Mouse (Mus musculus) neural tube, embryonic 11.5 days (tissue): ENCODE measurements around the gene Npas1. TPM values are rescaled to one million over a fixed set of nuclear protein-coding genes. Genes with fewer than 3 reads are reported as not detected.

Source experiments
- ATAC-seq: fragments of 200-750 bp; cut with Nextera tagmentation; 2 replicates; pipeline ENCODE4 v1.8.0; 2017; ENCODE audit warnings: moderate number of reproducible peaks, mild to moderate bottlenecking, moderate TSS enrichment, moderate library complexity; ENCODE audit not compliant: insufficient read depth, low FRiP score, low TSS enrichment
- DNase-seq: peaks from one replicate; pipeline ENCODE4 v3.0.0-alpha.2; 2015; ENCODE audit warnings: low spot score
- H3K27ac ChIP-seq: fragments of 300-500 bp; sonication (generic); 2 replicates; pipeline ENCODE4 v1.5.1; 2014; ENCODE audit warnings: low read depth, mild to moderate bottlenecking, low read length
- H3K27me3 ChIP-seq: fragments of 300-500 bp; sonication (generic); 2 replicates; pipeline ENCODE4 v1.6.1; 2014; ENCODE audit warnings: mild to moderate bottlenecking, low read length, mixed read lengths; ENCODE audit not compliant: control insufficient read depth, insufficient read depth
- H3K36me3 ChIP-seq: fragments of 300-500 bp; sonication (generic); 2 replicates; pipeline ENCODE4 v1.6.1; 2014; ENCODE audit warnings: mild to moderate bottlenecking, low read length, moderate library complexity, mixed read lengths; ENCODE audit not compliant: control insufficient read depth, insufficient read depth
- H3K4me1 ChIP-seq: fragments of 300-500 bp; sonication (generic); 2 replicates; pipeline ENCODE4 v1.6.1; 2014; ENCODE audit warnings: low read length, mixed read lengths; ENCODE audit not compliant: control insufficient read depth, insufficient read depth
- H3K4me2 ChIP-seq: fragments of 300-500 bp; sonication (generic); 2 replicates; pipeline ENCODE4 v1.6.1; 2014; ENCODE audit warnings: low read depth, mild to moderate bottlenecking, moderate library complexity
- H3K4me3 ChIP-seq: fragments of 300-500 bp; sonication (generic); 2 replicates; pipeline ENCODE4 v1.5.1; 2014; ENCODE audit warnings: low read depth, low read length
- H3K9ac ChIP-seq: fragments of 300-500 bp; sonication (generic); 2 replicates; pipeline ENCODE4 v1.6.1; 2014; ENCODE audit warnings: mild to moderate bottlenecking, low read length
- H3K9me3 ChIP-seq: fragments of 300-500 bp; sonication (generic); 2 replicates; pipeline ENCODE4 v1.6.1; 2016; ENCODE audit warnings: low read length; ENCODE audit not compliant: control insufficient read depth
- WGBS: fragments of 180-500 bp; shearing (Covaris S2); extraction: QIAGEN DNeasy Blood & Tissue Kit; methylation state at CpG from one replicate; pipeline ENCODE4 v1.1.7; 2014; 5-methylcytosine and 5-hydroxymethylcytosine counted together
- polyA plus RNA-seq: library from polyadenylated mRNA; unstranded; fragments of >200 nt; fragmentation: Nextera tagmentation; extraction: Ambion mirVana; gene quantifications from 2 replicates; pipeline ENCODE4 v1.2.1, GENCODE M21; 2014

Gene Npas1
- polyA plus RNA-seq, 1 experiment from 2014 or later: 0.45 TPM

DNA sequence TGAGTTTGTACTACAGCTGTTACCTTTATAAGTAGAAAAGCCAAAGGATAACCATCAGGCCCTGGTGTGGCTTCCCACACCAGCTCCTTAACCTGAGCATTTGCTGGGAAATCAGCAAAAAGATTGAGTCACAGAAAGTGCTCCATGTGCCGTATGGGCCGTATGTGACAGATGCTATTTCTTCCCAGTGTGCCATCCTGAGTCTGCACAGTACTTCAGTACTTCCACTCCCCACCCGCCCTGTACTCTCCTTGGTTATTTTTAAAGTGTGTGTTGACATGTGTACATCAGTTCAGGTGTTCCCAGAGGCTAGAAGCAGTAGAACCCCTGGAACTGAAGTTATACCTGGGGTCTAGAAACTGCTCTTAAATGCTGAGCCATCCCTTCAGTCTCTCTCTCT, 70.5 kb downstream of the Npas1 start:
- Histone ChIP-seq H3K9ac (no peak overlapping the region), H3K9me3 (no peaks in the 10 kb centered on the region), H3K4me1 (peaks cover 9% of the 10 kb centered on the region; the same call in 1 of the 2 replicates), H3K27ac (no peak overlapping the region), H3K4me2 (no peak overlapping the region), H3K27me3 (no peaks in the 10 kb centered on the region), H3K36me3 (no peaks in the 10 kb centered on the region), H3K4me3 (no peak overlapping the region)
- no peak for DNase-seq
- WGBS: 98% methylated on average over 3 of the region's 3 CpGs
- no peak for ATAC-seq

Other genes with a start within 250 kb of the Npas1 start
- gene C5ar2, start 233.6 kb downstream of the Npas1 start, polyA plus RNA-seq: 0.07 TPM in 1 of 2 replicates, not detected in the other
- gene C5ar1, start 218.2 kb downstream of the Npas1 start, polyA plus RNA-seq: 2.1 and 2.3 TPM in 2 replicates
- 12.7 and 13.8 TPM in 2 replicates for gene Inafm1, start 204.1 kb downstream of the Npas1 start, polyA plus RNA-seq
- 19.6 and 20.8 TPM in 2 replicates for gene Ccdc9, start 190.9 kb downstream of the Npas1 start, polyA plus RNA-seq
- gene Bbc3, start 169.3 kb downstream of the Npas1 start, polyA plus RNA-seq: 8.4 and 11.9 TPM in 2 replicates
- gene Sae1, start 89.9 kb downstream of the Npas1 start, polyA plus RNA-seq: 384 and 394 TPM in 2 replicates
- 16.5 and 17.3 TPM in 2 replicates for gene Zc3h4, start 76.8 kb downstream of the Npas1 start, polyA plus RNA-seq
- gene Tmem160, start 24.9 kb downstream of the Npas1 start, polyA plus RNA-seq: 57.2 and 59.6 TPM in 2 replicates
- gene Arhgap35, start 137.3 kb upstream of the Npas1 start, polyA plus RNA-seq: 40.8 and 41.7 TPM in 2 replicates
- not detected in 2 replicates for gene Ceacam15, start 198.0 kb upstream of the Npas1 start, polyA plus RNA-seq
- gene Ceacam9, start 244.2 kb upstream of the Npas1 start, polyA plus RNA-seq: not detected in 2 replicates